Mouse (Mus musculus): ENCODE measurements at regions not wholly inside any gene's neighbourhood (a gene's known extent, or its start where the extent isn't known, plus 50 kb on each side); places are given as distances from the start of the nearest gene placed in this dataset.

DNA sequence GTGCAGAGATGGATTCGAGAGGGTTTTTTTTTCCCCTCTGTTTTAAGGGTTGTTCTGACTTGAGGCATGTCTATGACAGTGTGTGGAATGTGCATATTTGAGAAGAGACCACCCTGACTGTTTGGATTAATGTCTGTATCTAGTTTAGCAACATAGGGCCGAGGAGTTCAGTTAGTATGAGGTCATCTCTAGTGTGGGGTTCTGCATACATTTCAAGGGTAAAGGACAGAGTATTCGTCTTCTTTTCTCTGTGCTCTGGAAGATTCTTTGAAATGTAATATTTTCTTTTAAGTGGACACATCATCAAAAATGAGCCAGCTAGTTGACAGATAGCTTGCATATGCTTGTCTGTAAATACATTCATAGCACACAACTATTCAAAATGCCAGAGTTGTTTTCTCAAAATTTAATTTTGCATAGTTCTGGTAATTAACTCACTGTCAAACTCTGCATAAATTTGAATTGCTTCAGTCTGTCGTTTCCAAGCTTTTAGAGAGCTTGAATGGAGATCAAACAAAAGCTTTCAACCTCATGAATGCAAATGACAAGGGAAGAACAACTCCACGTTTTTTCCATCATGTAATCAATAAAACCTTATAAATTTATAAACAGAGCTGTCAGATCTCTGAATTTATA lies 415.5 kb downstream of the Adamts20 start:
- no peak for DNase-seq

DNA sequence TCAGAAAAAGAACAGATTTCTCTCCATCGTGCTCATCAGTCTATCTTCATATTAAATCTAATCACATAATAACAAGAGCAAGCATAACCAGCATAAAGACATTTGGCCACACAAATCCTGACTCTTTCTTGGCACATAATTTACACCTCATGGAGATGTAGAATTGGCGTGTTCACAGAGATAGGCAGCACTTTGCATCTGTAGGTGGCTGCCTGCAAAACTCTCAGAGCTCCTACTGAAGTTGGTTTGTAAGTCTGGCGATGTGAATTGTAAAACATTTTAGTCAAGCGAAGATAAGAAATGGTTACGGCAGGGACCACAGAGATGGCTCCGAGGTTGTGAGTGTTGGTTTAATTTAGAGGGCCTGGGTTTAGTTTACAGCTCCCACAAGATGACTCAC lies 419.0 kb downstream of the Adamts20 start:
- no peak for DNase-seq

DNA sequence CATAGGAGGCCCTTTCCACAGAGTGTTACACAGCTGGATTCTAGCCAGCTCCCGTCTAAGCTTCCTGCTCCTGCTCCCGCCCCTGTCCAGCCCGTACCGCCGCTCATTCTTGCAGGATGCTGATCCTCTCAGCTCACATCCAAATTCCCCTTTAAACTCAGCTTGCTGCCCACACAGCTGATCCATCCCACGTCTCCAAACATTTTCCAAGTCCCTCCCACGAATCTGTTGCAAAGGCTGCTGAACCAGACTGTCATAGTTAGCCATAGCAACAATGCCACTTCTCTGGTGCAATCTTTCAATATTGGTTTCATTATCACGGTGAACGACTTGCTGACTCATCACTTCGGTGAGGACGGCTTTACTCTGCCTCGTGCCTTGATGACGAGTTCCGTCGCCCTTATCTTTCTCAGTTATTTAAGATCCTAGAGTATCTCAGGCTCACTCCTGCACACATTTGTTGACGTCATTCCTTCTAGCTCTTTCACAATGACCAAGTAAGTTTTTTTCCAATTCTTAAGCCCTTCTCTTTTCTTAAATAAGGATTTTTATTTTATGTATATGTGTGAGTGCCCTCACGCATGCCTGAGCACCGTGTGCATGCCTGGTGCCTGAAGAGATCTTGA lies 420.0 kb downstream of the Adamts20 start:
- no peak for DNase-seq

DNA sequence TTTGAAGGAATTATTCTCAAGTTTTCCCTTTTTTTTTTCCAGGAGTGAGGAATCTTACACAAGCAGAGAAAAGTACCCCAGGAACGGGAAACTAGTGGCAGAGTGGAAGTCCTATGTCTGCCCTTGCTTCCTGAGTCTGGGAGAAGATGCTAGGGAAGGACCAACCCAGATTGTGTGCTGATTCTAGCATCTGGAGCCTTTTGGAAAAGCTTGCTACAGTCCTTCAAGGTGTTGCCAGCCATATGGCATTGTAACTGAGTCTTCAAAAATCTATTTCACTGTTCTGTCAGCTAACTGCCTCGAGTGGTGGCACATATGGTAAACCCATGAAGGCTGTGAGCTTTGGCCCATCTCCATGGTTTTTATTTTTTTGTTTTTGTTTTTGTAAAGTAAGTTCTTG lies 432.3 kb downstream of the Adamts20 start:
- DNase-seq, result no peak

DNA sequence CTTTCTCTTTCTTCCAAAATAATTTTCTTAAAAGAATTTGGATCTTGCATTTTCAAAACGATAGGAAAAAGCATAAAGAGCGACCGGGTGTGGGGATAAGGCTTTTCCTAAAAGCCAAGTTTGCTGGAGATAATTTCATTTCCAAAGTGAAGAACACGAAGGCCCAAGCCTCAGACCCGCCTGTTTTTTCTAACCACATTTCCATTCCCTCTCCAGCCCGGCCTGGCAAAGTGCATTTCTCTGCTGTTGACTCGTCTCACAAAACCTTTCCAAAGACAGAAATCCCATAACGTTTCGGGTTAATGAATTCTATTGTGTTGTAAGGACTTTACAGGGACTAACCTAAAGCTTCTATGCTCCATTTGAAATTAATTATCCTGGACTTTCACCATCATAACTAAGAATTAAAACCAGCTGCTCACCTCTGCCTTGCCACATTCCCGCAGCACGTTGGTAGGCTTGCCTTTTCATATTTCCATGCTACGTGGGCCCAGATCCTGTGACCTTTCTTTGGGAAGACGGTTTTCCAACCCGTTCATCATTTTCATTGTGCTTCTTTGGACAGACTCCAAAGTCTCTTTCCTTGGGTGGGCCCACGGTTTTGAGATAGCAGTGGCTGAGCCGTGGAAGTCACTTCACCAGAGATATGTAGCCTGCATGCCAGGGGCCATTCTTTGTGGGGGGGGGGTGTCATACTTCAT lies 430.5 kb upstream of the Prickle1 start:
- no peak for DNase-seq

DNA sequence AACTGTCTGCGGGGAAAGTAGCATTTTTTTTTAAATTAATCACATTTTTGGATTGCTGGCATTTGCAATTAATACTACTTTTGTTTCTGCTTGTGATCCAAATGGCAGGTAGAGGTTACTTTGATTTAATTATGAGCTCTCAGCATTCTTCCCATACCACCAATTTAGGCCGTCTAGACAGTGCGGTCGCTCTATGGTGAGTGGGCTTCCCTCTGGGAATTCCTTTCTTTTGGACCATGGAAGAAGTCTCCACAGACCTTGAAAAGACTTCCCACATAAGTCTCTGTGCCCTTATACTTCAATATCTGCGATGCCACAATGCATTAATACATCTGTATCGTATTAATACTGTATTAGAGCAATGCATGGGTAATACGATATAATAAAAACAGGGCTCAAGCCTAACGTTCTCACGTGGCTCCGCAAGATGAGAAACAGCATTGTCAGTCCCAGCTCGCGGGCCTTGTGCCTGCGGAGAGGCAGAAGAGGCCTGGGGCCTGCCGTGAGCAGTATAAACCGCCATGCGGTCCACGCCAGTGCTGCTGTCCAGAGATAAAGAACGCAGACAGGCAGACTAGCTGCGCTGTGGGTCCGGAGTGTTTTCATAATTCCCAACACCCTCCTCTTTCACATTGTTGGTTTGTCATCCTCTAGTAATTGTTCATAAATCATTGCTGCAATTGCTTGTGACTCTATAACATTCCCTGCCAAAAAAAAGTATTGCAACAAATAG lies 429.7 kb upstream of the Prickle1 start:
- no peak for DNase-seq

DNA sequence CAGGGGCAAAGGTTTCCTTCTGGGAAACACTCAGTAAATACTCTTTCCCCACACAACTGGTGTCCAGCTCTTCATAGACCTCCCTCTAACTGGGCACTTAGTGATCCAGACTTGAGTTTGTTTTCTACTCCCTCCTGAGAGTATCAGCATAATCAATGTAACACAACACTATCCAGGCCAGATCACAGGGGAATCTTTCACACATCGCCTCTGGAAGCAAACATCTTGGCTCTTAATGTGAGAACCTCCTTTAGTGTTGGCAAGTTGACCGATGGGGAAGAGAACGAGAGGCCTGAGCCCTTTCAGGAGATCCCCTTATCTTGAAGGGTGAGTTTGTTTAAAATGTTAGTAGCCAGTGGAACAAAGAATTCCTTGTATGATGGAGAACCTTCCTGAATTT lies 429.1 kb upstream of the Prickle1 start:
- no peak for DNase-seq

DNA sequence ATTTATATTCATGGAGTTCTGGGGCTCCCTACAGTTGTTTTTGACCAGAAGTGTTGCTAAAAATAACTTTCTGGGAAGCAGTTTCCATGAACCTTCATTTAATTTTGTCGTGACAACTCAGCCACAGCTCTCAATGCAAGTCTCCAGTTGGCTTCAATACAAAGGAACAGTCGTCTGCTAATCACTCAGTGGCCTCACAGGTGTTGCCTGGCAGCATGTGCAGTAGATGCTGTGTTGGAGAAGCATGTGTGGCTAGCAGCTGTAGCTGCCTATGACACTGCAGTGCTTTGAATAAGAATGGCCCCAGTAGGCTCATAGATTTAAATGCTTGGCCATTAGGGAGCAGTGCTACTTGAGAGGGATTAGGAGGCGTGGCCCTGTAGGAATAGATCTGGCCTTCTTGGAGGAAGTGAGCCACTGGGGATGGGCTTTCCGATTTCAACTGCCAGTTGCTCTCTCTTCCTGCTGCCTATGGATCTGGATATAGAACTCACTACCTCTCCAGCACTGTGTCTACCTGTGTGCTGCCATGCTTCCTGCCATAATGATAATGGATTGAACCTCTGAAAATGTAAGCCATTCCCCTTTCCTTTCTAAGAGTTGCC lies 428.5 kb upstream of the Prickle1 start:
- DNase-seq, result no peak

DNA sequence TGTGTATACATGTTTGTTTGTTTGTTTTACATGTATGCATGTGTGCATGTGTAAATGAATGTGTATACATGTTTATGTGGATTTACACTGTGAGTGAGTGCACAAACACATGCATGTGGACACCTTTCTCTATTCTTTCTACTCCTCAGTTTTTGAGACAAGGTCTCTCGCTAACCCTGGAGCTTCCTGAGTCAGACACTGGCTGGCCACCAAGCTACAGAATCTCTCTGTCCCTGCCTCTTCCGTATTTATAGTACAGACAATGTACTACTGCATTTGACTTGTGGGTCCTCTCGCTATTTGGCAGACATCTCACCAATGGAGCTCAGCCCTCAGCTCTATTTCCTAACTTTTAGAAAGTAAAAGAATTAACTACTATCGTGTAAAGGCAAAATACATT lies 427.8 kb upstream of the Prickle1 start:
- DNase-seq, result no peak

DNA sequence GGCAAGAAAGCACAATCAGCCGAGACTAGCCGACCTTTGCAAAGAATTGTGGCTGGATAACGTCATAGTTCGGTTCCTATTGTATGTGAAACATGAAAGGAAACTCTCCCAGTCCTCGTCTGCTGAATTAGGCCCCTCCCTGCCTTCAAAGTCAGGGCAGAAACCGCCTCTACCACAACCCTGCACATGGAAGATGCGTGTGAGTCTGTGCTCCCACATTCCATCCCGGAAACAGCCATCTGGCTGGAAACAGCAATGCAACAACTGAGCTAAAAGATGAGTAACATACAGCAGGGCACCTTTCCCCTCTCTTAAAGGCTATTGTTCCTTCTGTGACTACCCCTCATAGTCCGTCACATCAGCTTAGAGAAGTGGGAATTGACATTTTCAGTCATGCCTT lies 422.1 kb upstream of the Prickle1 start:
- DNase-seq, result no peak

DNA sequence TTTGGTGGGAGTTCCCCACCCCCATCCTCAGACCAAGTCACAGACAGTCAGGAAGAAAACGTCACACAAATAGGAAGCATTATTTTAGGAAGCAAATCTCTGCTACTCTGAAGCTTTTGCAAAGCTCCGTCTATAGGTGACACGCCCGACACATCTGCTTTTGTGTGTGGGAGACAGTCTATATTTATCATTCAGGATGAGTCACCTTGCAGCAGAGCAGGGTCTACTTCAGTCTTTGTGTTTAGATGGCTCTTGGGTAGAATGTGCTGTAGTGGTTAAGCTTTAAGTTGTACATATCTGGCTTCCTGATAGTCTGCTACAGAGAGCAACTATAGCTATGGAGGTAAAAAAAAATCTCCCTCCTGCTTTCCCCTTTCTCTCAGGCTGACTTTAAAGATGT lies 415.8 kb upstream of the Prickle1 start:
- no peak for DNase-seq

DNA sequence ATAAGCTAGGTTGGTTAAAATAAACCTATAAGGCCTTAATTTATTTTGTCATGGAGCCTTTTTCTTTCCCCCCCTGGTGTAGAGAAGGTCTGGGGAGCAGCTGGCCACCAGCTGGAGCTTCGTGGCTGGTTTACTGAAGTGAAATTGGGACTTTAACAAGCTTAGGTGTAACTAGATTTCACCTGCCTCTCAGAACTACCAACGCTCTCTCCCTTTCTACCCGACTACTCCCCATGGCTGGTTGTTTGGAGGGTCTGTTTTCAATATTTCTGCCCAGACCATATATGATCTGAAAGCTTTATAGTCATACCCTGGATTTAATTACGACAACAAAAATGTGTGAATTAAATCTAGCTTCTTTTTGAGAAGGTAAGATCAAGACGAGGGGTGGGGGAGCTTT lies 410.4 kb upstream of the Prickle1 start:
- DNase-seq, result no peak

DNA sequence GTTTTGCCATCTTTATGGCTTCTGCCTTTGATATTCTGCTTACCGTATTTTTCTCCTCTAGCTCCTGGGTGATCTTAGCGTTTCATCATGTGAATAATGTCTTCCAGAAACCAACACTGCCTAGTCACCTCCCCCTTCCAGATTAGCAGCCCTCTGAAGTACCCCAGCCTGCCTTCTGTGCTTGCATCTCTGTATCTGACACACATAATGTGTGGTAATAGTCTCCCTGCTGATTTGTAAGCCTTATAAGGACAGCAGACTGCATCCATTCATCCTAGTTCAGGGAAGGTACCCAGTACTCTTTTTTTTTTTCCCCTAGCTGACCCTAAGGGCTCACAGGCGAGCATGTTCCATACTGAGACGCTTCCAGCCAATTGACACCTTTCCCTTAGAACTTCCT lies 409.2 kb upstream of the Prickle1 start:
- DNase-seq, result no peak

DNA sequence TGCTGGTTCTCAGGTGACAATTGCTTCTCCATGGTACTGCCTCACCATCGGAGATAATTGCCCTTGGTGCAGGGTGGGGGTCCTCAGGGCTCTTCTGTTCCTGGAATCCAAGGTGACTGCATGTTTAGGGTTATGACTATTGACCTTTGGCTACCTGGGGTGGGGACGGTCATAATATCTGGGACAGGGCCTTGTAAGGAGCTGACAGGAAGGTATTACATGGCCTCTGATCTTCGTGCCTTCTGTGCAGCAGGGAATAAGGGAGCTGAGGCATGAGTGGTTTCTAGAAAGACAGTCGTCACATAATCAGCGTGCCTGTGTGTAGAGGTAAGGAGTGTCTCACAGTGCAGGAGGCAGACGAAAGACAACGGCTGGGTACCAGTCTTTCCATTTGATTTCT lies 407.5 kb upstream of the Prickle1 start:
- no peak for DNase-seq

DNA sequence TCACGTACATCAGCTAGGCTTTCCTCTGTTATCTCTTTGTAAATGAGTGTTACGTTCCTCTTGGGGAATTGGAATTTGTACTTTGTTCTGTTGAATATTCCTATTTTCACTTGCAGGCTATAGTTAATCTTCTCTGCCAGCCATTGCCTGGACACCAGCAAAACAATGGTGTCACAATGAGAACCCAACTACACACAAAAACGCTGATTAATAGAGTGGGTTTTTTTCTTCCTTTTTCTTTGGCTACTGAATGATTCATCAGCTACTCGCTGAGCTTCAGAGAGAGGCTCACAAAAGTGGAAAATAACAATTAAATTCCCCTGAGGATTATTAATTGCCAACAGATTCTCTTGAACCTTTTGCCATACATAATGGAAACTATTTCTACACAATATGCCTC lies 398.9 kb upstream of the Prickle1 start:
- DNase-seq, result no peak

DNA sequence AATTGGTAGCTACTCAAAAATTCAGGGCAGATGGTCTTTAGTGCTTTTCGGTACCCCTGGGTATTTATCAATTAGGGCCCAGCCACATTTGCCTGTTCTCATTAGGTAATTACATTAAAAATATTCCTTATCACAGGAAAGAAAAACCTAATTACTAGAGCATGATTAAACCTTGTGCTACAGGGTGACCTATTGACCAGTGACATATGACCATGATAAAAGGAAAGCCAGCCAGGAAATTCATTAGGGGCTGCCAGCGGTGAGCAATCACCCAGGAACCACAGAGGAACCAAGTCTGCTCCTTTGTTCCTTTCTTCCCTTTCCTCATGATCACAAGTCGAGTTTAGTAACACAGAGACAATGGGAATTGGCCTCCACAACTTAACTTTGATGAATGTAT lies 394.4 kb upstream of the Prickle1 start:
- no peak for DNase-seq

DNA sequence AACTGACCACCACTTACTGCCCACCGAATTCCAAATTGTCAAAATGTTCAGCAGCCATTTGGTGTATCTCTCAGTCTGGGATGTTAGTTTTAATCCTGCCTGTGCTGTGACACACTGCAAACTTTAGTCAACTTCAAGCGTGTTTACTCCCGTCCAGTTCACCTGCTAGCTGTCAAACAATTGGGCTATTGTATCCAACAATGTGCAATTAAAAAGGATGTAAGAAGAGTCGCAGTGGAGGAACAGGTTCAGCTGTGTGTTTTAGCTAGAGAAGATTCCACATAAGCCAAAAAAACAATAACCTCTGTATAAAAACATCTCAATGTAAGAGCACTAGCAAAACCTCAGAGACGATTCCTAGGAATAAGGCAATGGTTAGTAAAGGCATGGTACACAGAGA lies 392.7 kb upstream of the Prickle1 start:
- DNase-seq, result no peak

DNA sequence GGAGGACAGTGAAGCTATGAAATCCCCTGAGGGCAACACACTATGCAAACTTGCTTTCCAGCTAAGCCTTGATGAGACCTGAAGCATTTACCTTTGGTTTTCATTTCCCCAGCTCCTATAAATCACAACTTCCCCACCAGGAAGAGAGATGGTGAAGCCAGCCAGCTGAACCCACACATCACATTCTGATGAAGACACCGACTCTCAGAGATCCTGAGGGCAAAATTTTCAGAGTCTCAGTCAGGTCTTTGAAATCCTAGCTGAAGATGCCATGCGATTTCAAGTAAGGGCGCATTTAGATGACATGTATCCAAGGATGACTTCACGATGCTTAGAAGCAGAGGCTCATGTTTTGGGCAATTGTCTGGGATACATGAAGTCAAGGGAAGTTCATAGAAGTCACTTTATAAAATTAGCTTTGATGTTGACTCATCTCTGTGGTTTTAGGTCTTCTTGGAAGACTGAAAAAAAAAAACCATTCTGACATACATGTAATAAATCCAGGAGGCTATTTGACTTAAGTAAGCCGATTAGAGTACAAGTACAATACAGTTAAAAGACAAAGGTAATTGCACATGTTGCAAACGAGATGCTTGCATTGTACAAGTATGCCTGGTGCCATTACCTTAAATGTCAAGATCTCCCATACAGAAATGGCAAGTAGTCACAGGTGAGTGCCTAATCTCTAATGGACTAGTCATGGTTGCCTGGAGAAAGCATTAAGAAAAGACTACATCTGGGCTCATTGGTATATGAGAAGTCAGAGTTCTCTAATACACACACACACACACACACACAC lies 391.1 kb upstream of the Prickle1 start:
- no peak for DNase-seq

DNA sequence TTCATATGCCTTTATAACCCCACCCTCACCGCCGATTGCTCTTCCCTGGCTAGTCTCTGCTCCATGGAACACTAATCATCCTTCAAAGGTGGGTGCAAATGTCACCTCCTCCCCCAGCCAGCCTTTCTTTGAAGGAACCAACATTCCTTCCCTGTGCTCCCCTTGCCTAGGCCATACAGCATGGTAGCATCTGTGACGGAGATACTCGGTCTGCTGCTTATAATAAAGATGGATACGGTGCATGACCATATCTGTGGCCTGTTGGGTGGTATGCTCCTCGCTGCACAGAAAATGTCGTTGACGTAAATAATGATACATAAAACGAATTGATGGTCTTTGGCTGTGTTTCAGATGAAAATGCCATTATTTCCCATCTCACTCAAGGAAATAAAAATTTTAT lies 386.4 kb upstream of the Prickle1 start:
- no peak for DNase-seq

DNA sequence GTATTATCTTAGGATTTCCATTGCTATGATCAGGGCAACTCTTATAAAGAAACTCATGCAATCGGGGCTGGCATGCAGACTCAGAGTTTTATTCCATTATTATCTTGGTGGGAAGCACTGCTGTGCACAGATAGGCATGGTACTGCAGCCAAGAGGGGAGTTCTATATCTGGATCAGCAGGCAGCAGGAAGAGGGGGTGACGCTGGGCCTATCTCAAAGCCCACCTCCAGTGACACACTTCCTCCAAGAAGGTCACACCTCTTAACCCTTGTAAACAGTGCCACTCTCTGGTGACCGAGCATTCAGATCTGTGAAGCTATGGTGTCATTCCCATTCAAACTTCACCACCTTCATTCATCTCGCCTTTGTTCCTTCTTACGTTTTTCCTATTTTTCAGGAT lies 381.8 kb upstream of the Prickle1 start:
- no peak for DNase-seq

DNA sequence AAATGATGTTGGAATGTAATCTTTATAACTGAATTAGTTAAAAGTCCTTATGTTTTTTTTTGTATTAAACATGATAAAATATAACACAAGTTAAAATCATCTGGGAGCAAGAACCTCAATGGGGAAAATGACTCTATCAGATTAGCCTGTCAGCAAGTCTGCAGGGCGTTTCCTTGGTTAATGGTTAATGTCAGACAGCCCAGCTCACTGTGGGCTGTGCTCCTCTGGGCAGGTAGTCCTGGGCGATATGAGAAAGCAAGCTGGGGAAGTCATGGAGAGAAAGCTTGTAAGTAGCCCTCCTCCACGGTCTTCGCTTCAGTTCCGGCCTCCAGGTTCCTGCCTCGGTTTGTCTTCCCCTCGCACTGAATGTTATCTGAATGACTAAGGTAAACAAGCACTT lies 379.0 kb upstream of the Prickle1 start:
- DNase-seq, result no peak

DNA sequence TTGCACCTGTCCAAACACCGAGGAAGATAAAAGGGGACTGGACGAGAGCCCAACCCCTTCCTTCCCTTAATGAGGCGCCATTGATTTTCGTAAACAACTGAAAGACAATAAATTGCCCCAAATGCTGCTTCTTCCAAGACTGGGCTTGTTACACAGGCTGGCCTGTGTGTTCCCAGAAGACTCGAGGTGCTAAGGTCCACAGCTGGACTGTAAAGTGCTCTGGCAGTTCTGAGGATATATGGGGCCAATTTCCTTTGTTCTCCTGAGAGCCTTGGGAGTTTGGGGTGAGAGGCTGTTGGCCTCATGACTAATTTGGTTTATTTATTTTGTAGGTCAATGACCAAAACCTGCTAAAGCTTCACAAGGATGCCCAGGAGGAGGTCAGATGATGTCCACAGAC lies 377.3 kb upstream of the Prickle1 start:
- no peak for DNase-seq

Data from adrenal gland, postnatal 25 days (tissue).